Mouse (Mus musculus) heart, adult 2 months (tissue): Measurements from ENCODE around the gene Sec14l1.

Source experiments
- CTCF ChIP-seq: fragments of 200-600 bp; IDR thresholded peaks from 2 replicates; pipeline ENCODE4 v1.8.1; 2022; ENCODE audit warnings: antibody characterized with exemption, mild to moderate bottlenecking, moderate library complexity
- EP300 ChIP-seq: fragments of 200-500 bp; IDR thresholded peaks from 2 replicates; pipeline ENCODE4 v1.6.1; 2011; ENCODE audit warnings: low read depth, low read length, control low read depth; ENCODE audit not compliant: insufficient read depth
- POLR2A ChIP-seq: fragments of 200-500 bp; IDR thresholded peaks from 2 replicates; pipeline ENCODE4 v1.6.1; 2011; ENCODE audit warnings: mild to moderate bottlenecking, low read depth, low read length, control low read depth; ENCODE audit not compliant: insufficient read depth

DNA sequence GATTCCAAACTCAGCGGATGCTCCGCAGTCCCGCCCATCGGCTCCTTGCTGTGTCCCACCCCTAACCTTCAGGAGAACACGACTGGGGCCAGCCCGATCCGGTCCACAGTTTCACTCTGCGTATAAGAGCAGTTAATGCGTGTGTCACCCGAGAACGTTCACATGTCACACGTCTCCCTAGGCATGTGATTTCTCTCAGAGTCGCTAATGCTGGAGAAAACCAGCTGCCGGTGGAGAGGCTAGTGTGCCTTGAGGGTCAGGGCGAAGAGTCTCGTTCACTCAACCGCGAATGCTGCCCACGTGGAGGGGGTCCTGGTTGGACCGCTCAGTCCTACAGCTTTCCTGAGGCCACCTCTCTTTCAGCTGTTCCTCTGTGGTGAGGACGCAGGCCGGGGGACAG lies 23.1 kb upstream of the Sec14l1 start:
- TF ChIP-seq CTCF (no peak), POLR2A (peak; percentile 98), EP300 (peak; percentile 93)
